Mouse (Mus musculus) thymus, adult 2 months (tissue): Measurements from ENCODE around the gene Hsf2bp. TPM values are rescaled to one million over a fixed set of nuclear protein-coding genes. Genes with fewer than 3 reads are reported as not detected.

ENCODE experiments used
- DNase-seq: peaks from one replicate; pipeline ENCODE4 v3.0.0; 2021
- H3K27ac ChIP-seq: fragments of 200-500 bp; 2 replicates; pipeline ENCODE4 v1.5.1; 2012; ENCODE audit warnings: low read length, control low read depth; ENCODE audit not compliant: control insufficient read depth, insufficient read depth
- H3K27me3 ChIP-seq: fragments of 200-500 bp; 2 replicates; pipeline ENCODE4 v1.6.1; 2012; ENCODE audit warnings: mild to moderate bottlenecking, low read length, moderate library complexity, mixed read lengths; ENCODE audit not compliant: control insufficient read depth, insufficient read depth
- H3K36me3 ChIP-seq: fragments of 200-500 bp; 2 replicates; pipeline ENCODE4 v1.6.1; 2012; ENCODE audit warnings: mild to moderate bottlenecking, low read length, moderate library complexity; ENCODE audit not compliant: control insufficient read depth, insufficient read depth
- H3K4me1 ChIP-seq: fragments of 200-500 bp; replicated peaks from 2 replicates; pipeline ENCODE4 v1.6.1; 2012; ENCODE audit warnings: low read length; ENCODE audit not compliant: control insufficient read depth, insufficient read depth
- H3K4me3 ChIP-seq: fragments of 200-500 bp; 2 replicates; pipeline ENCODE4 v1.5.1; 2012; ENCODE audit warnings: mild to moderate bottlenecking, low read length, control low read depth, moderate library complexity; ENCODE audit not compliant: control insufficient read depth, insufficient read depth
- CTCF ChIP-seq: fragments of 200-500 bp; IDR thresholded peaks from 2 replicates; pipeline ENCODE4 v1.5.1; 2012; ENCODE audit warnings: mild to moderate bottlenecking, control low read depth, low read length, moderate library complexity, borderline replicate concordance; ENCODE audit not compliant: control insufficient read depth, poor library complexity, insufficient read depth; ENCODE audit errors: extremely low read depth
- POLR2A ChIP-seq: fragments of 200-500 bp; IDR thresholded peaks from 2 replicates; pipeline ENCODE4 v1.6.1; 2012; ENCODE audit warnings: mild to moderate bottlenecking, low read length, control low read depth, moderate library complexity; ENCODE audit not compliant: control insufficient read depth, poor library complexity, insufficient read depth; ENCODE audit errors: extremely low read depth
- WGBS: fragments of 180-500 bp; shearing (Covaris S2); methylation state at CpG from one replicate; pipeline ENCODE4 v1.1.7; 2018; 5-methylcytosine and 5-hydroxymethylcytosine counted together
- polyA plus RNA-seq: library from polyadenylated mRNA; depleted of rRNA; stranded (reverse); fragments of >200 nt; gene quantifications from 2 replicates; pipeline ENCODE4 v1.2.3, GENCODE M21; 2012

Gene Hsf2bp
- polyA plus RNA-seq, 1 experiment: 0.54 TPM

DNA sequence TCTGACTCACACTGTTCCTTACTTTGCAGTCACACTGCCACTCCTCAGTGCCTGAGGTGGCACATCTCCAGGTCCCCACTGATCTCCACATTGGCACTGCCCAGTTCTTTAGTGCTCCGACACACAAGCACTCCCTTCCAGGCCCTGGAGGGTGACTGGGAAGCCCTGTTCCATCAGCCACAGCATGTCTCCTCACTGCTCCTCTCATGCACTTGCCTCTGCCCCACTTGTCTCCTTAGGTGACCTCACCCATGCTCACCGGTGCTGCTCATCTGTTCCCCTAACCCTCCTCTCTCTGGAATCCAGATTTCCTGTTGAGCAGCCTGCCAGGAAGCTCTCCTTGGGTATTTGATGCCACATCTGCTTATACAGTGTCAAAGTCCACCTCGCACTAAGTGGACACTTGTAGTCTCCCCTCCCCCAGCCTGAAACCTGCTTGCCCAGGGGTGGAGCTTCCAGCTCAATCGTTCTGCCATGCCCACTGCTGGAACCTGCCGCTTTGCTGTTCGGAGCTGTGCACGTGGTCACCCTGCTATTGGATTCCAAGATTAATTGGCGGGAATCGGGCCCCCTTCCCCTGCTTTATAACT is 81.5 kb downstream of the Hsf2bp start:
- WGBS: 96% methylated on average over 9 of the region's 9 CpGs
- no peaks in the 10 kb centered on the region for H3K27me3 ChIP-seq
- no peak for DNase-seq
- H3K4me1 ChIP-seq: no peaks in the 10 kb centered on the region
- no peak overlapping the region for H3K27ac ChIP-seq
- no peaks in the 10 kb centered on the region for H3K36me3 ChIP-seq
- no peak overlapping the region for H3K4me3 ChIP-seq
- TF ChIP-seq CTCF (no peak), POLR2A (no peak)

DNA sequence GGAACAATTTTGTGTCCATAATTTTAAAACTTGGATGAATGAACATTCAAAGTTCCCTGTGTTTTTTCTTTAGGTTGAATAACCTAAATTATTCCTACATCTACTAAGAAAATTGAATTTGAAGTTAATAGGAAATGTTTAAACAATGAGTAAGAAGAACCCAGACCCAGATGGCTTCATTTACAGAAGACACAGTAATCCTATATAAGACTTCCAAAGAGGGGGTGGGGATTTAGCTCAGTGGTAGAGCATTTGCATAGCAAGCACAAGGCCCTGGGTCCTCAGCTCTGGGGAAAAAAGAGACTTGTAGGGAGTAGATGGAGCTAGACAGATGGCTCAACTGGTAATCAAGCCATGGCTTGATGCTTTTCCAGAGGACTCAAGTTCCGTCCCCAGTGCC is 87.1 kb downstream of the Hsf2bp start:
- DNase-seq: no peak
- no peaks in the 10 kb centered on the region for H3K27me3 ChIP-seq
- no peaks in the 10 kb centered on the region for H3K36me3 ChIP-seq
- H3K27ac ChIP-seq: no peak overlapping the region
- 100% methylated on average over 1 of the region's 1 CpGs for WGBS
- TF ChIP-seq CTCF: no peak
- TF ChIP-seq POLR2A: no peak
- no peaks in the 10 kb centered on the region for H3K4me1 ChIP-seq
- H3K4me3 ChIP-seq: no peak overlapping the region

DNA sequence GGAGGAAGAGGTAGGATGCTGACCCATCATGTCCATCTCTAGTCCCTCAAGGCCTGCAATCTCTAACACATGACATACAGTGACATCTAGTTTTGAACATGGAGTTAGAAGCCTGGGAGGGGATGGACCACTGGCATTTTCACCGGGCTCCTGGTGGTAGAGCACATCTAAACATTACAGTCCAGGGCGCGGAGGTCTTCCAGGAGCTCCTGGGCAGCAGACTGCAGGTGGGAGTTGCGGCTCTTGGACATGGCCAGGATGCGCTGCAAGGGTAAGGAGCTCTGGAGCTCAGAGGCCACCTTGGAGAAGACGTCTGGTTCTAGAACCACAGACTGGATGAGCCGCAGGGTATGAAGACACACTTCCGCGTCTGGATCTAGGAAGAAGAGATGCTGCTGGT is 89.7 kb downstream of the Hsf2bp start:
- no peaks in the 10 kb centered on the region for H3K27me3 ChIP-seq
- WGBS: 96% methylated on average over 9 of the region's 9 CpGs

DNA sequence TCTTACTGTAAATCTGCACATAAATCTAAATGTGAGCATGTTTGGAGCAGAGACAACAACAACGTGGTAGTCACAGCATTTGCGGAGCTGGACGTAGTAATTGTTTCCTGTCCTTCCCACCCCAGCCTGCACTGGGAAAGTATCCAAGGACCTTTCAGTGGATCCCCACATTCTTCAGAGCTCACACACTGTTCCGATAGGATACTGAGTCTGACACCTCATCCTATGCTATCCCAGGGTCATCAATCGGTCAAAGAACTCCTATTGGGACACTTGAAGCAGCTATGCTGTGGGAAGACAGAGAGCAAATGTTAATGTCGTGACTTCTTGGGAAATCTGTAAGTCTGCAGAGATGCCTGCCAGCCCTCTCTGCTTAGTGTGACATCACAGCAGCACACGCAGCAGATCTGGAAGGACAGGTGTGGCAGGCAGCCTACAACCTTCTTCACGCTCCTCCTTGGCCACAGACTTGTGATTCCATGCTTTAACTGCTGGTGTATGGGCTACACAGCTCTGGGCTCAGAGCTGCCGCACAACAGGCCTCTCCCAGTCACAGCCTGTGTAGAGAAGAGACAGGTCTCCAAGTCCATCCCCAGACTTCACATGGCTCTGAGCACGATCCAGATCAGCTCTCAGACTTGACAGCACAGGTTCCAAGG is 92.1 kb downstream of the Hsf2bp start:
- no peak for DNase-seq
- Histone ChIP-seq H3K36me3 (no peaks in the 10 kb centered on the region), H3K27me3 (no peaks in the 10 kb centered on the region), H3K4me1 (no peaks in the 10 kb centered on the region), H3K4me3 (no peak overlapping the region), H3K27ac (no peak overlapping the region)
- WGBS: 90% methylated on average over 10 of the region's 10 CpGs
- no peak for TF ChIP-seq POLR2A
- no peak for TF ChIP-seq CTCF

More for the DNA sequence above, 89.7 kb downstream of the Hsf2bp start:
- Histone ChIP-seq H3K4me1 (no peaks in the 10 kb centered on the region), H3K4me3 (no peak overlapping the region), H3K27ac (no peak overlapping the region), H3K36me3 (no peaks in the 10 kb centered on the region)
- DNase-seq: no peak
- TF ChIP-seq POLR2A (no peak), CTCF (no peak)

DNA sequence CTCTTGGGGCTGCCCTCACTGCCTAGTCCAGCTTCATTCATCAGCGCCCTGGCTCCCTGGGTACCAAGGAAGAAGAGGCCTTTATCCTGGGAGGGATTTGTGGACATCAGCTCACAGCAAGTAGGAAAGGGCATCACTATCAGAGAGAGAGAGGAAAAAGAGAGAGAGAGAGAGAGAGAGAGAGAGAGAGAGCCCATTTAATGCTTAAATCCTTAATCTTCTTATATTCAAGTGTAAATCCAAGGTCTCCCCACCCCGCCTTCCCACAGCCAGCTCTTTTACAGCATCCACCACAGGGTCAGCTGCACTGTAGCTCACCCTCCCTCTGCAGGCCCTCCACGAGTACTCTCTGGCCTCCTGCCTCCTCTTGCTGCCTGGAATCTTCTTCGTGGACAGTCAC is 94.5 kb downstream of the Hsf2bp start:
- no peak for TF ChIP-seq CTCF
- TF ChIP-seq POLR2A: no peak
- H3K4me3 ChIP-seq: no peak overlapping the region
- no peak for DNase-seq
- 0 out of 2 replicates have a peak, but pooled peaks cover 2% of the 10 kb centered on the region for H3K4me1 ChIP-seq
- no peaks in the 10 kb centered on the region for H3K27me3 ChIP-seq
- no peak overlapping the region for H3K27ac ChIP-seq
- no peaks in the 10 kb centered on the region for H3K36me3 ChIP-seq
- 95% methylated on average over 4 of the region's 4 CpGs for WGBS

DNA sequence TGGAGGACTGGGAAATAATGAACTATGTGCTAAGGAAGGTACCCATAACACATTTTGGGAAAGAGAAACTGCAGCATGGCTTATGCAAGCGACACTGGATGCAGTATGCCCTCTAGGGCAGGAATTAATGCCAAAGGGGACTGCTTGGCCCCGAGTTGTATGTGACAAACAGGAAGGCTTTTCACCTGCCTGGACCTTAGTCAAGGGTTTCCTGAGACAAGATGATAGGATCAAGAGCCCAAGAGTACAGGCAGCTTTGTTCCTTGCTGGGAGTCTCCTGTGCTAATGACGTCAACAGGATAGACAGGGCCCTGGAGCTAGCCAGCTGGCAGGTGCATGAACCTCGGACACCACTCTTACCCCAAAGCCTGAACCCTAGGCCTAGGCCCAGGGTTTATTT is 95.5 kb downstream of the Hsf2bp start:
- H3K27ac ChIP-seq: no peak overlapping the region
- no peaks in the 10 kb centered on the region for H3K27me3 ChIP-seq
- no peaks in the 10 kb centered on the region for H3K36me3 ChIP-seq
- TF ChIP-seq CTCF: no peak
- no peak for TF ChIP-seq POLR2A
- no peak overlapping the region for H3K4me3 ChIP-seq
- no peak for DNase-seq
- 0 out of 2 replicates have a peak, but pooled peaks cover 2% of the 10 kb centered on the region for H3K4me1 ChIP-seq
- 89% methylated on average over 4 of the region's 4 CpGs for WGBS
